Mouse (Mus musculus) lung, embryonic 15.5 days (tissue): ENCODE results near the gene Jak1. TPM values are rescaled to one million over a fixed set of nuclear protein-coding genes. Genes with fewer than 3 reads are reported as not detected.

ENCODE experiments used
- ATAC-seq: fragments of 200-750 bp; cut with Nextera tagmentation; 2 replicates; pipeline ENCODE4 v1.8.0; 2017; ENCODE audit warnings: moderate number of reproducible peaks, borderline replicate concordance; ENCODE audit not compliant: low FRiP score, low TSS enrichment; ENCODE audit errors: extremely low read depth
- H3K27ac ChIP-seq: fragments of 300-500 bp; sonication (generic); 2 replicates; pipeline ENCODE4 v1.5.1; 2015; ENCODE audit warnings: moderate library complexity, mild to moderate bottlenecking, inconsistent platforms
- H3K27me3 ChIP-seq: fragments of 300-500 bp; sonication (generic); 2 replicates; pipeline ENCODE4 v1.6.1; 2015; ENCODE audit warnings: inconsistent platforms
- H3K36me3 ChIP-seq: fragments of 300-500 bp; sonication (generic); 2 replicates; pipeline ENCODE4 v1.6.1; 2015; ENCODE audit warnings: inconsistent platforms
- H3K4me1 ChIP-seq: fragments of 300-500 bp; sonication (generic); 2 replicates; pipeline ENCODE4 v1.6.1; 2015; ENCODE audit warnings: inconsistent platforms
- H3K4me2 ChIP-seq: fragments of 300-500 bp; sonication (generic); 2 replicates; pipeline ENCODE4 v1.6.1; 2015; ENCODE audit warnings: inconsistent platforms, mild to moderate bottlenecking, moderate library complexity
- H3K4me3 ChIP-seq: fragments of 300-500 bp; sonication (generic); 2 replicates; pipeline ENCODE4 v1.5.1; 2015; ENCODE audit warnings: mild to moderate bottlenecking, inconsistent platforms
- H3K9ac ChIP-seq: fragments of 300-500 bp; sonication (generic); 2 replicates; pipeline ENCODE4 v1.6.1; 2015; ENCODE audit warnings: inconsistent platforms
- H3K9me3 ChIP-seq: fragments of 300-500 bp; sonication (generic); 2 replicates; pipeline ENCODE4 v1.6.1; 2016; ENCODE audit warnings: inconsistent platforms
- WGBS: fragments of 180-500 bp; shearing (Covaris S2); methylation state at CpG from one replicate; pipeline ENCODE4 v1.1.7; 2015; 5-methylcytosine and 5-hydroxymethylcytosine counted together
- polyA plus RNA-seq: library from polyadenylated mRNA; unstranded; fragments of >200 nt; fragmentation: Nextera tagmentation; extraction: Ambion mirVana; gene quantifications from 2 replicates; pipeline ENCODE4 v1.2.1, GENCODE M21; 2015

Jak1 gene
- polyA plus RNA-seq, 1 experiment from 2014 or later = 84.6 TPM

DNA sequence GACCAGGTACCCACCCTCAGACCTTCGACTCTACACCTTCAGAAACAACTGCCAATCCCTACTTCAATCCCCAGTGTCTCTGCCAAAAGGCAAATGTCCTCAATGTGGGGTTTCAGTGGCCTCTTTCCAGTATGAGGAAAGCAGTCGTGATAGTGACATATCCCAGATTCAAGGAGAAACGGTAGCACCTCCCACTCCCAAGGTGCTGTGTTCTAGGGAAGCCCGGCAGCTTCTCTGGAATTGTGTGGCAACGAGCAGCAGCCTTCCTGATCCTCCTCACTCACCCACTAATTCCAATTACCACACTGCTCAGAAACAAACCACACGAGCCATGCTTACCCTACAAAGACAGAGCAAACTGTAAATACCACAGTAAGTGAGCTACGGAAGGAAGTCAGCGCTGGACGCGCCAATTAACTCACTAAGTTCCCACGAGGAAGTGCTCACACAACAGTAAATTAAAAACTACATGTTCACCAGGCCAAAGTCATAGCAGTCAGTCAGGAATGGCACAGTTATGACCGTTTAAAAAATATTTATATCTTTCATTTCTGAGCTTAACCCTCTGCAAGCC lies 105.8 kb downstream of the Jak1 start:
- no peak overlapping the region for H3K9ac ChIP-seq
- no peak overlapping the region for H3K4me2 ChIP-seq
- H3K27ac ChIP-seq = no peak overlapping the region
- ATAC-seq = no peak
- no peaks in the 10 kb centered on the region for H3K27me3 ChIP-seq
- WGBS = 71% methylated on average over 12 of the region's 12 CpGs
- peaks cover 46% of the 10 kb centered on the region for H3K36me3 ChIP-seq
- H3K4me3 ChIP-seq = no peak overlapping the region
- no peaks in the 10 kb centered on the region for H3K4me1 ChIP-seq
- H3K9me3 ChIP-seq = no peaks in the 10 kb centered on the region

DNA sequence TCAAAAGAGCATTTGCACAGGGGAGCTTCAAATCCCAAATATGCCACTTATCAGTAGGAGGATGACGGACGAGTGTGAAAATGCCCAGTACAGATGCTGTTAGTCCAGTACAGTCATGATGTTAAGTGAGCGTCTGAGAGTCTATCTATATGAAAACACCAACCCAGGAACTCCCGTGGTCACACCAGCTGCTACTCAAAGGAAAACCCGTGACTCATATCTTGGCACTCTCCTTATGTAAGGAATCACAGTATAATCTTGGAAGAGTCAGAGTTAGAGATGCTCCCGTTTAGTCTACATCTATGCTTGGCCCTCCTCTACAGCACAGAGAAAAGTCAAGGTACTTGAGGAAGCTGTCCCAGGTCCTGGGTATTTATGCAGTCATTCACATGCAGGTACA lies 106.8 kb downstream of the Jak1 start:
- Histone ChIP-seq H3K36me3 (peaks cover 52% of the 10 kb centered on the region), H3K27me3 (no peaks in the 10 kb centered on the region), H3K9ac (no peak overlapping the region), H3K27ac (no peak overlapping the region), H3K4me2 (no peak overlapping the region), H3K9me3 (no peaks in the 10 kb centered on the region), H3K4me1 (no peaks in the 10 kb centered on the region), H3K4me3 (no peak overlapping the region)
- WGBS = 70% methylated on average over 6 of the region's 6 CpGs
- no peak for ATAC-seq

- Histone ChIP-seq H3K36me3 (peaks cover 56% of the 10 kb centered on the region), H3K27ac (no peak overlapping the region), H3K4me3 (no peak overlapping the region), H3K27me3 (no peaks in the 10 kb centered on the region), H3K4me2 (no peak overlapping the region), H3K4me1 (no peaks in the 10 kb centered on the region), H3K9ac (no peak overlapping the region), H3K9me3 (no peaks in the 10 kb centered on the region)
- WGBS = 95% methylated on average over 5 of the region's 5 CpGs
- no peak for ATAC-seq
Measured at GRCm38 (mm10) chr4:101157476-101157875, 107.6 kb downstream of the Jak1 start.

- Histone ChIP-seq H3K4me3 (no peak overlapping the region), H3K36me3 (peaks cover 72% of the 10 kb centered on the region), H3K4me2 (no peak overlapping the region), H3K27ac (no peak overlapping the region), H3K9me3 (no peaks in the 10 kb centered on the region), H3K27me3 (no peaks in the 10 kb centered on the region), H3K4me1 (no peaks in the 10 kb centered on the region), H3K9ac (no peak overlapping the region)
- no peak for ATAC-seq
- 65% methylated on average over 4 of the region's 4 CpGs for WGBS
Measured at GRCm38 (mm10) chr4:101155541-101155940, 109.5 kb downstream of the Jak1 start.

DNA sequence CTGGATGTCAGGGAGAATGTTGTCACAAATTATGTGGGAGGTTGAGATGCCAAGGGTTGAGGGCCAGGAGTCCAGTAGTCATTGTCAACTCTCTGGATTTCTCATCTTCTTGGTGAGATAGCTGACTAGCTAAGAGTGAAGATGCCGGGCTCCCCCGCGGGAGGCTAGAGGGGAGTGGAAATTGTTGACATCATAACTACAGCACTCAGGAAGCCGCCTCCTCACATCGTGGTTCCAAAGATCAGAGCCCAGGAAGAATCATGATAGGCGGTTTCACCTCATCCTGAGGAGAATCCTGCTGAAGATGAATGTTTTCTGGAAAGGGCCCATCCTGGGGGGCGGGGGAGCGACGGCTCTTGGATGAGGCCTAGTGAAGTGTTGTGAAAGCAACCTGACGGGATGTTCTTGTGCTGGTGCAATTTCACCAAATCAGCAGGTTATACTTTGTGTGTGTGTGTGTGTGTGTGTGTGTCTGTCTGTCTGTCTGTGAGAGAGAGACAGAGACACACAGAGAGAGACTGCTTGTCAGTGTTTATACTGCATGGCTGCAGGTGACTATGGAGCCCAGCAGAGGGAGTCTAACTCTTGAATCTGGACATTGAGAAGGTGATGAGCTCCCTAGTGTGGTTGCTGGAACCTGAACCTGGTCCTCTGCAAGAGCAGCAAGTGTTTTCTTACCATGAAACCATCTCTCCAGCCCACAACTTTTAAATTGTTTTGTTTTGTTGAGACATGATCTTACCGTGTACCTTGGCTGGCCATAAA lies 118.0 kb downstream of the Jak1 start:
- Histone ChIP-seq H3K4me1 (peaks cover 2% of the 10 kb centered on the region; the same call in 1 of the 2 replicates), H3K4me2 (no peak overlapping the region), H3K9me3 (no peaks in the 10 kb centered on the region), H3K36me3 (peaks cover 28% of the 10 kb centered on the region), H3K9ac (no peak overlapping the region), H3K4me3 (no peak overlapping the region), H3K27me3 (no peaks in the 10 kb centered on the region), H3K27ac (no peak overlapping the region)
- 78% methylated on average over 11 of the region's 11 CpGs for WGBS
- ATAC-seq = no peak

- no peaks in the 10 kb centered on the region for H3K27me3 ChIP-seq
- H3K9ac ChIP-seq = no peak overlapping the region
- WGBS = 30% methylated on average over 9 of the region's 9 CpGs
- H3K36me3 ChIP-seq = peaks cover 21% of the 10 kb centered on the region
- H3K4me1 ChIP-seq = peaks cover 2% of the 10 kb centered on the region; the same call in 1 of the 2 replicates
- no peak overlapping the region for H3K4me2 ChIP-seq
- no peak overlapping the region for H3K4me3 ChIP-seq
- ATAC-seq = no peak
- no peaks in the 10 kb centered on the region for H3K9me3 ChIP-seq
- H3K27ac ChIP-seq = no peak overlapping the region
Measured at GRCm38 (mm10) chr4:101146047-101146745, 118.9 kb downstream of the Jak1 start.

GRCm38 (mm10) chr4:101144790-101145189 lies 120.3 kb downstream of the Jak1 start:
- H3K4me3 ChIP-seq = no peak overlapping the region
- H3K27ac ChIP-seq = no peak overlapping the region
- H3K4me1 ChIP-seq = peaks cover 2% of the 10 kb centered on the region; the same call in 1 of the 2 replicates
- H3K9ac ChIP-seq = no peak overlapping the region
- H3K9me3 ChIP-seq = no peaks in the 10 kb centered on the region
- no peak for ATAC-seq
- no peaks in the 10 kb centered on the region for H3K27me3 ChIP-seq
- H3K36me3 ChIP-seq = peaks cover 7% of the 10 kb centered on the region; the same call in 1 of the 2 replicates
- WGBS = 65% methylated on average over 7 of the region's 7 CpGs
- H3K4me2 ChIP-seq = no peak overlapping the region

DNA sequence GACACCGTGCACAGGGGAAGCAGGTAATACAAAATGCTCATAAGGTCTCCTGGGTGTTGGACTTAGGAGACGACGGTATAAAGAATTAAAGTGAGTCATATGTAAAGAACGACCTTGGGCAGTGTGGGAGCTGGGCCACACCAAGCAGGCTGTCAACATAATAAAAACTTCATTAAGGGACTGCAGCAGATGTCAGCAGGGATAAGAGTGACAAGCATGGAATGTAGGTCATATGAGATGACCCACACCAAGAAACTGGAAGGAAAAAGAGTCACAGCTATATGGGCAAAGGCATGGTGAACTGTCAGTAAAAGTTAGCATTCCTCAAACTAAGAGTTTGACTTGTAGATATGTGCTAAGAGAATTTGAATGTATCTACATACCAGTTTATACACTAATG lies 120.7 kb downstream of the Jak1 start:
- 78% methylated on average over 4 of the region's 4 CpGs for WGBS
- no peak overlapping the region for H3K4me3 ChIP-seq
- no peak for ATAC-seq
- no peaks in the 10 kb centered on the region for H3K27me3 ChIP-seq
- H3K4me2 ChIP-seq = no peak overlapping the region
- peaks cover 11% of the 10 kb centered on the region; the same call in 1 of the 2 replicates for H3K36me3 ChIP-seq
- peaks cover 2% of the 10 kb centered on the region; the same call in 1 of the 2 replicates for H3K4me1 ChIP-seq
- no peak overlapping the region for H3K9ac ChIP-seq
- no peaks in the 10 kb centered on the region for H3K9me3 ChIP-seq
- no peak overlapping the region for H3K27ac ChIP-seq

DNA sequence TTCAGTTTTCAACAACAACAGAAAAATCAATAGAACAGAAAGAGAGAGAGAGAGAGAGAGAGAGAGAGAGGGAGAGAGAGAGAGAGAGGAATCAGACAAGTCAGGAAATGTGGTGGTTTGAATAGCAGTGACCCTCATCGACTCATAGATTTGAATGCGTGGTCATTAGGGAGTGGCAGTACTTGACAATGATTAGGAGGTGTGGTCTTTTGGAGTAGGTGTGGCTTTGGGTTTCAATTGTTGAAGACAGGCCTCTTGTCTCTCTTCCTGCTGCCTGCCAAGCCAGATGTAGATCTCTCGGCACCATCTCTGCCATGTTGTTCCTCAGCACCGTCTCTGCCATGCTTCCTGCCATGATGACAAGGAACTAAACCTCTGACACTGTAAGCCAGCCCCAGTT lies 121.2 kb downstream of the Jak1 start:
- Histone ChIP-seq H3K36me3 (peaks cover 11% of the 10 kb centered on the region; the same call in 1 of the 2 replicates), H3K9me3 (no peaks in the 10 kb centered on the region), H3K27me3 (no peaks in the 10 kb centered on the region), H3K27ac (no peak overlapping the region), H3K9ac (no peak overlapping the region), H3K4me3 (no peak overlapping the region), H3K4me1 (peaks cover 2% of the 10 kb centered on the region; the same call in 1 of the 2 replicates), H3K4me2 (no peak overlapping the region)
- 62% methylated on average over 4 of the region's 4 CpGs for WGBS
- ATAC-seq = no peak

DNA sequence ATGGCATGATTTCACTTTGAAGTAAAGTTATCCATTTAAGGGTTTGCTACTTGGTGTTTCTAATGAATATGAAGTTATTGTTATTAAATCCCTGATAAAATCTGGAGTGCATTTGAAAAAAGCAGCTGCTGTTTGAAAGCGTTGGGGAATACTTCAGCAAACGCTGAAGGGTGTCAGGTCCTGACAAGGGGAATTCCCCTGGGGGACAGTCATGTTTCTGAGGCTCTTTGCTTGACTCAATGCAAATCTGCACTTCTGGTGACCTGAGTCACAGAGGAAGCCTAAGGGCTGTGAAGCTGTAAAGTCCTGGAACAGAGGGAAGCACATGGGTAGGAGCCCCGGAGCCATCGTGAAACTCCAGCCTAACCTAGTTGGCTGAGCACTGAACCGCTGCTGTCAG lies 123.3 kb downstream of the Jak1 start:
- H3K4me1 ChIP-seq = peaks cover 2% of the 10 kb centered on the region; the same call in 1 of the 2 replicates
- H3K27me3 ChIP-seq = no peaks in the 10 kb centered on the region
- no peak overlapping the region for H3K9ac ChIP-seq
- H3K4me2 ChIP-seq = no peak overlapping the region
- no peaks in the 10 kb centered on the region for H3K9me3 ChIP-seq
- 0 out of 2 replicates have a peak, but pooled peaks cover 3% of the 10 kb centered on the region for H3K36me3 ChIP-seq
- no peak for ATAC-seq
- no peak overlapping the region for H3K27ac ChIP-seq
- no peak overlapping the region for H3K4me3 ChIP-seq
- WGBS = 60% methylated on average over 5 of the region's 5 CpGs

GRCm38 (mm10) chr4:101137975-101138374 lies 127.1 kb downstream of the Jak1 start:
- no peak for ATAC-seq
- no peak overlapping the region for H3K9ac ChIP-seq
- peaks cover 6% of the 10 kb centered on the region; the same call in 1 of the 2 replicates for H3K36me3 ChIP-seq
- H3K27me3 ChIP-seq = no peaks in the 10 kb centered on the region
- H3K27ac ChIP-seq = no peak overlapping the region
- no peak overlapping the region for H3K4me2 ChIP-seq
- H3K4me1 ChIP-seq = no peaks in the 10 kb centered on the region
- H3K9me3 ChIP-seq = no peaks in the 10 kb centered on the region
- no peak overlapping the region for H3K4me3 ChIP-seq
- 93% methylated on average over 11 of the region's 11 CpGs for WGBS

GRCm38 (mm10) chr4:101135909-101136308 lies 129.2 kb downstream of the Jak1 start:
- H3K27me3 ChIP-seq = no peaks in the 10 kb centered on the region
- no peaks in the 10 kb centered on the region for H3K4me1 ChIP-seq
- no peak for ATAC-seq
- no peaks in the 10 kb centered on the region for H3K9me3 ChIP-seq
- no peak overlapping the region for H3K27ac ChIP-seq
- WGBS = 92% methylated on average over 14 of the region's 14 CpGs
- peaks cover 13% of the 10 kb centered on the region; the same call in 1 of the 2 replicates for H3K36me3 ChIP-seq
- H3K9ac ChIP-seq = no peak overlapping the region
- no peak overlapping the region for H3K4me3 ChIP-seq
- no peak overlapping the region for H3K4me2 ChIP-seq
